Mouse (Mus musculus): ENCODE data around the gene Trim9. TPM values are rescaled to one million over a fixed set of nuclear protein-coding genes. Genes with fewer than 3 reads are reported as not detected.

Gene Trim9
- polyA plus RNA-seq, 1 experiment from 2014 or later, result 38.7 TPM

Other genes starting within 250 kb of the Trim9 start
- gene Nin, start 233.9 kb downstream of the Trim9 start, polyA plus RNA-seq (2016; fragmentation: Nextera tagmentation; extraction: Ambion mirVana), result 18.9 and 19.3 TPM in 2 replicates
- not detected in 2 replicates for gene Abhd12b, start 193.5 kb downstream of the Trim9 start, polyA plus RNA-seq (2016; fragmentation: Nextera tagmentation; extraction: Ambion mirVana)
- 5.3 and 5.8 TPM in 2 replicates for gene Pygl, start 116.1 kb downstream of the Trim9 start, polyA plus RNA-seq (2016; fragmentation: Nextera tagmentation; extraction: Ambion mirVana)
- 138 TPM in 2 replicates for gene Tmx1, start 105.5 kb upstream of the Trim9 start, polyA plus RNA-seq (2016; fragmentation: Nextera tagmentation; extraction: Ambion mirVana)

Measured in neural tube, embryonic 12.5 days (tissue).